Mouse (Mus musculus): ENCODE measurements around the gene Cdc42ep2. TPM values are rescaled to one million over a fixed set of nuclear protein-coding genes. Genes with fewer than 3 reads are reported as not detected.

Cdc42ep2 gene
- polyA plus RNA-seq, 1 experiment from 2014 or later: 20.4 TPM

GRCm38 (mm10) chr19:5927026-5927425, 2.4 kb upstream of the Cdc42ep2 start:
- no peak for ATAC-seq
- no peak overlapping the region for H3K9ac ChIP-seq (ENCODE audit: low read depth, low read length)
- H3K9me3 ChIP-seq (replicated peaks; ENCODE audit: control insufficient read depth, low read length, poor library complexity, severe bottlenecking): no peaks in the 10 kb centered on the region
- H3K4me2 ChIP-seq (ENCODE audit: low read length): no peak overlapping the region
- no peaks in the 10 kb centered on the region for H3K27me3 ChIP-seq (ENCODE audit: control insufficient read depth, insufficient read depth, low read depth, low read length)
- H3K4me3 ChIP-seq (ENCODE audit: low read depth, low read length): no peak overlapping the region
- peaks cover 13% of the 10 kb centered on the region for H3K4me1 ChIP-seq (ENCODE audit: control insufficient read depth, insufficient read depth, low read length)
- no peak overlapping the region for H3K27ac ChIP-seq (ENCODE audit: low read length)
- 73% methylated on average over 11 of the region's 11 CpGs for WGBS
- no peaks in the 10 kb centered on the region for H3K36me3 ChIP-seq (ENCODE audit: control insufficient read depth, insufficient read depth, low read length)

GRCm38 (mm10) chr19:5925311-5925855, 767 bp upstream of the Cdc42ep2 start:
- Histone ChIP-seq H3K36me3 (ENCODE audit: control insufficient read depth, insufficient read depth, low read length) (no peaks in the 10 kb centered on the region), H3K9ac (ENCODE audit: low read depth, low read length) (peak overlapping the region; percentile 79), H3K4me2 (ENCODE audit: low read length) (peak overlapping the region; percentile 67), H3K27ac (ENCODE audit: low read length) (peak overlapping the region; percentile 69), H3K4me1 (ENCODE audit: control insufficient read depth, insufficient read depth, low read length) (peaks cover 17% of the 10 kb centered on the region), H3K27me3 (ENCODE audit: control insufficient read depth, insufficient read depth, low read depth, low read length) (no peaks in the 10 kb centered on the region), H3K9me3 (replicated peaks; ENCODE audit: control insufficient read depth, low read length, poor library complexity, severe bottlenecking) (no peaks in the 10 kb centered on the region), H3K4me3 (ENCODE audit: low read depth, low read length) (peak overlapping the region; percentile 74)
- ATAC-seq: no peak
- WGBS: 27% methylated on average over 11 of the region's 11 CpGs

- peak overlapping the region; percentile 67 for H3K4me2 ChIP-seq (ENCODE audit: low read length)
- H3K27me3 ChIP-seq (ENCODE audit: control insufficient read depth, insufficient read depth, low read depth, low read length): no peaks in the 10 kb centered on the region
- H3K9me3 ChIP-seq (replicated peaks; ENCODE audit: control insufficient read depth, low read length, poor library complexity, severe bottlenecking): no peaks in the 10 kb centered on the region
- H3K36me3 ChIP-seq (ENCODE audit: control insufficient read depth, insufficient read depth, low read length): no peaks in the 10 kb centered on the region
- peak overlapping the region; percentile 79 for H3K9ac ChIP-seq (ENCODE audit: low read depth, low read length)
- peak overlapping the region; percentile 74 for H3K4me3 ChIP-seq (ENCODE audit: low read depth, low read length)
- H3K27ac ChIP-seq (ENCODE audit: low read length): peak overlapping the region; percentile 69
- peaks cover 17% of the 10 kb centered on the region for H3K4me1 ChIP-seq (ENCODE audit: control insufficient read depth, insufficient read depth, low read length)
- peak; percentile 89 for ATAC-seq
- under 1% methylated on average over 38 of the region's 38 CpGs for WGBS
Measured at GRCm38 (mm10) chr19:5923990-5924712, 465 bp downstream of the Cdc42ep2 start.

GRCm38 (mm10) chr19:5922963-5923362, 1.7 kb downstream of the Cdc42ep2 start:
- H3K4me3 ChIP-seq (ENCODE audit: low read depth, low read length): no peak overlapping the region
- peaks cover 17% of the 10 kb centered on the region for H3K4me1 ChIP-seq (ENCODE audit: control insufficient read depth, insufficient read depth, low read length)
- no peak overlapping the region for H3K9ac ChIP-seq (ENCODE audit: low read depth, low read length)
- H3K27ac ChIP-seq (ENCODE audit: low read length): no peak overlapping the region
- peaks cover 7% of the 10 kb centered on the region for H3K36me3 ChIP-seq (ENCODE audit: control insufficient read depth, insufficient read depth, low read length)
- no peaks in the 10 kb centered on the region for H3K27me3 ChIP-seq (ENCODE audit: control insufficient read depth, insufficient read depth, low read depth, low read length)
- no peaks in the 10 kb centered on the region for H3K9me3 ChIP-seq (replicated peaks; ENCODE audit: control insufficient read depth, low read length, poor library complexity, severe bottlenecking)
- no peak for ATAC-seq
- WGBS: 93% methylated on average over 3 of the region's 3 CpGs
- H3K4me2 ChIP-seq (ENCODE audit: low read length): no peak overlapping the region

GRCm38 (mm10) chr19:5922119-5922942, 2.3 kb downstream of the Cdc42ep2 start:
- WGBS: 77% methylated on average over 15 of the region's 15 CpGs
- H3K9me3 ChIP-seq (replicated peaks; ENCODE audit: control insufficient read depth, low read length, poor library complexity, severe bottlenecking): no peaks in the 10 kb centered on the region
- no peaks in the 10 kb centered on the region for H3K27me3 ChIP-seq (ENCODE audit: control insufficient read depth, insufficient read depth, low read depth, low read length)
- H3K4me1 ChIP-seq (ENCODE audit: control insufficient read depth, insufficient read depth, low read length): peaks cover 17% of the 10 kb centered on the region
- H3K9ac ChIP-seq (ENCODE audit: low read depth, low read length): no peak overlapping the region
- no peak for ATAC-seq
- peaks cover 8% of the 10 kb centered on the region for H3K36me3 ChIP-seq (ENCODE audit: control insufficient read depth, insufficient read depth, low read length)
- H3K27ac ChIP-seq (ENCODE audit: low read length): no peak overlapping the region
- H3K4me3 ChIP-seq (ENCODE audit: low read depth, low read length): no peak overlapping the region
- H3K4me2 ChIP-seq (ENCODE audit: low read length): peak overlapping the region; percentile 35; the same call in 1 of the 2 replicates

GRCm38 (mm10) chr19:5921715-5922114, 2.9 kb downstream of the Cdc42ep2 start:
- H3K27ac ChIP-seq (ENCODE audit: low read length): no peak overlapping the region
- peak overlapping the region; percentile 35 for H3K4me2 ChIP-seq (ENCODE audit: low read length)
- H3K9me3 ChIP-seq (replicated peaks; ENCODE audit: control insufficient read depth, low read length, poor library complexity, severe bottlenecking): no peaks in the 10 kb centered on the region
- H3K36me3 ChIP-seq (ENCODE audit: control insufficient read depth, insufficient read depth, low read length): peaks cover 14% of the 10 kb centered on the region
- WGBS: 24% methylated on average over 8 of the region's 9 CpGs
- no peak overlapping the region for H3K4me3 ChIP-seq (ENCODE audit: low read depth, low read length)
- no peaks in the 10 kb centered on the region for H3K27me3 ChIP-seq (ENCODE audit: control insufficient read depth, insufficient read depth, low read depth, low read length)
- peaks cover 17% of the 10 kb centered on the region for H3K4me1 ChIP-seq (ENCODE audit: control insufficient read depth, insufficient read depth, low read length)
- no peak overlapping the region; the same call in 1 of the 2 replicates for H3K9ac ChIP-seq (ENCODE audit: low read depth, low read length)
- no peak for ATAC-seq

- peak within 1 kb of the TSS; percentile 94 for H3K4me3 ChIP-seq (ENCODE audit: low read depth, low read length)
- WGBS: 24% methylated on average over 13 of the region's 13 CpGs
- H3K36me3 ChIP-seq (ENCODE audit: control insufficient read depth, insufficient read depth, low read length): peaks cover 13% of the 10 kb centered on the region
- H3K9me3 ChIP-seq (replicated peaks; ENCODE audit: control insufficient read depth, low read length, poor library complexity, severe bottlenecking): no peaks in the 10 kb centered on the region
- peaks cover 28% of the 10 kb centered on the region for H3K4me1 ChIP-seq (ENCODE audit: control insufficient read depth, insufficient read depth, low read length)
- ATAC-seq: peak; percentile 8; the same call in 1 of the 2 replicates
- peak within 1 kb of the TSS; percentile 89 for H3K9ac ChIP-seq (ENCODE audit: low read depth, low read length)
- H3K4me2 ChIP-seq (ENCODE audit: low read length): peak within 1 kb of the TSS; percentile 93
- peak within 1 kb of the TSS; percentile 80 for H3K27ac ChIP-seq (ENCODE audit: low read length)
- no peaks in the 10 kb centered on the region for H3K27me3 ChIP-seq (ENCODE audit: control insufficient read depth, insufficient read depth, low read depth, low read length)
Measured at GRCm38 (mm10) chr19:5913007-5913719, 11.5 kb downstream of the Cdc42ep2 start, which contains the start of gene Dpf2. Gene Dpf2 (minus strand): TSS chr19:5913010.

GRCm38 (mm10) chr19:5912103-5913006, 12.3 kb downstream of the Cdc42ep2 start:
- under 1% methylated on average over 58 of the region's 59 CpGs for WGBS
- Histone ChIP-seq H3K27ac (ENCODE audit: low read length) (peak overlapping the region; percentile 80), H3K4me2 (ENCODE audit: low read length) (peak overlapping the region; percentile 93), H3K4me1 (ENCODE audit: control insufficient read depth, insufficient read depth, low read length) (peaks cover 28% of the 10 kb centered on the region), H3K4me3 (ENCODE audit: low read depth, low read length) (peak overlapping the region; percentile 94), H3K27me3 (ENCODE audit: control insufficient read depth, insufficient read depth, low read depth, low read length) (no peaks in the 10 kb centered on the region), H3K9me3 (replicated peaks; ENCODE audit: control insufficient read depth, low read length, poor library complexity, severe bottlenecking) (no peaks in the 10 kb centered on the region), H3K9ac (ENCODE audit: low read depth, low read length) (peak overlapping the region; percentile 89), H3K36me3 (ENCODE audit: control insufficient read depth, insufficient read depth, low read length) (peaks cover 10% of the 10 kb centered on the region)
- peak; percentile 94 for ATAC-seq

All from midbrain, embryonic 16.5 days (tissue).